Mouse (Mus musculus): ENCODE measurements around the gene Gipc3.

- TF ChIP-seq EP300 (IDR thresholded peaks at IDR 0.05; ENCODE audit: low read depth): no peak
- peak; percentile 37 for TF ChIP-seq CTCF (IDR thresholded peaks at IDR 0.05; ENCODE audit: low read depth)
Observed at GRCm38 (mm10) chr10:81319330-81319699, 23.8 kb downstream of the Gipc3 start.

Measured in liver, embryonic 14.5 days (tissue).